Mouse (Mus musculus) CH12.LX (cell line): Measurements from ENCODE around the gene Nrg3. TPM values are rescaled to one million over a fixed set of nuclear protein-coding genes. Genes with fewer than 3 reads are reported as not detected.

Experiments used
- DNase-seq: peaks from one replicate; pipeline ENCODE4 v3.0.0-alpha.2; 2013; ENCODE audit errors: extremely low read depth
- H3K27ac ChIP-seq: 2 replicates; pipeline ENCODE4 v1.5.1; 2012; ENCODE audit warnings: low read depth, mild to moderate bottlenecking, control low read depth, moderate library complexity; ENCODE audit not compliant: insufficient read depth
- H3K27me3 ChIP-seq: replicated peaks from 2 replicates; pipeline ENCODE3; 2012; ENCODE audit warnings: inconsistent platforms
- H3K36me3 ChIP-seq, 2 experiments: replicated peaks in 1 of 2; 2 replicates each; pipeline versions ENCODE3 to v1.6.1; 2012; ENCODE audit warnings: inconsistent platforms in 1 of 2, low read length in 1 of 2, mild to moderate bottlenecking in 1 of 2, mixed read lengths in 1 of 2, moderate library complexity in 1 of 2; ENCODE audit not compliant: control insufficient read depth in 1 of 2, insufficient read depth in 1 of 2
- H3K4me1 ChIP-seq, 2 experiments: 2 replicates each; pipeline ENCODE4 v1.6.1; 2012; ENCODE audit warnings: inconsistent platforms in 1 of 2, moderate library complexity in 1 of 2; ENCODE audit not compliant: insufficient read depth in 2 of 2, control insufficient read depth in 1 of 2
- H3K4me2 ChIP-seq: 2 replicates; pipeline ENCODE4 v1.6.1; 2012; ENCODE audit warnings: low read depth, mild to moderate bottlenecking, control low read depth; ENCODE audit not compliant: poor library complexity, insufficient read depth, severe bottlenecking
- H3K4me3 ChIP-seq, 3 experiments: fragments of 150-350 bp in 1 of 3; sonication (generic) in 1 of 3; replicated peaks in 1 of 3; 2 replicates each; pipeline versions ENCODE3 to v1.5.1; 2011 to 2012; ENCODE audit warnings: low read depth in 2 of 3, low read length in 2 of 3, mild to moderate bottlenecking in 2 of 3, moderate library complexity in 2 of 3, control low read depth in 1 of 3, improper control_type of control experiment in 1 of 3, inconsistent platforms in 1 of 3, mixed read lengths in 1 of 3; ENCODE audit not compliant: poor library complexity in 1 of 3
- H3K79me2 ChIP-seq: replicated peaks from 2 replicates; pipeline ENCODE4 v1.6.1; 2012; ENCODE audit warnings: mild to moderate bottlenecking, moderate library complexity; ENCODE audit not compliant: control insufficient read depth, poor library complexity, insufficient read depth, severe bottlenecking; ENCODE audit errors: extremely low read depth
- H3K9ac ChIP-seq: 2 replicates; pipeline ENCODE4 v1.6.1; 2012; ENCODE audit warnings: low read depth, mild to moderate bottlenecking, control low read depth, moderate library complexity; ENCODE audit not compliant: insufficient read depth
- H3K9me3 ChIP-seq: replicated peaks from 2 replicates; pipeline ENCODE3; 2012; ENCODE audit warnings: low read length, inconsistent platforms, mixed read lengths
- BHLHE40 ChIP-seq: IDR thresholded peaks from 2 replicates; pipeline ENCODE4 v1.6.1; 2011; ENCODE audit warnings: mild to moderate bottlenecking, low read depth, low read length, improper control_type of control experiment
- CHD2 ChIP-seq: IDR thresholded peaks from 2 replicates; pipeline ENCODE4 v1.6.1; 2011; ENCODE audit warnings: low read length, improper control_type of control experiment
- CTCF ChIP-seq, 2 experiments: IDR thresholded peaks in 1 of 2; conservative IDR thresholded peaks in 1 of 2; 2 replicates each; pipeline ENCODE4 v1.5.1; 2011 to 2012; ENCODE audit warnings: low read depth in 2 of 2, low read length in 2 of 2, improper control_type of control experiment in 1 of 2, inconsistent platforms in 1 of 2, mild to moderate bottlenecking in 1 of 2, moderate library complexity in 1 of 2
- ETS1 ChIP-seq: conservative IDR thresholded peaks from 2 replicates; pipeline ENCODE4 v1.6.1; 2012; ENCODE audit warnings: low read depth, mild to moderate bottlenecking, inconsistent platforms, low read length, improper control_type of control experiment, moderate library complexity
- HCFC1 ChIP-seq: IDR thresholded peaks from 2 replicates; pipeline ENCODE4 v1.6.1; 2012; ENCODE audit warnings: low read depth, mild to moderate bottlenecking, inconsistent platforms, low read length, improper control_type of control experiment
- IRF4 ChIP-seq: IDR thresholded peaks from 2 replicates; pipeline ENCODE4 v1.6.1; 2014; ENCODE audit warnings: low read depth, mild to moderate bottlenecking, inconsistent platforms, low read length, improper control_type of control experiment
- JUN ChIP-seq: IDR thresholded peaks from 2 replicates; pipeline ENCODE4 v1.6.1; 2011; ENCODE audit warnings: low read depth, mild to moderate bottlenecking, low read length, improper control_type of control experiment, moderate library complexity; ENCODE audit not compliant: insufficient read depth
- JUND ChIP-seq: conservative IDR thresholded peaks from 2 replicates; pipeline ENCODE4 v1.6.1; 2011; ENCODE audit warnings: low read depth, low read length, improper control_type of control experiment
- KAT2A ChIP-seq: IDR thresholded peaks from 2 replicates; pipeline ENCODE4 v1.6.1; 2012; ENCODE audit warnings: low read length, improper control_type of control experiment, inconsistent platforms; ENCODE audit not compliant: insufficient replicate concordance
- MAFK ChIP-seq: IDR thresholded peaks from 2 replicates; pipeline ENCODE4 v1.6.1; 2011; ENCODE audit warnings: low read length, improper control_type of control experiment; ENCODE audit not compliant: insufficient replicate concordance
- MAX ChIP-seq: IDR thresholded peaks from 2 replicates; pipeline ENCODE4 v1.6.1; 2011; ENCODE audit warnings: low read length, improper control_type of control experiment
- MAZ ChIP-seq: IDR thresholded peaks from 2 replicates; pipeline ENCODE4 v1.6.1; 2012; ENCODE audit warnings: low read depth, mild to moderate bottlenecking, inconsistent platforms, low read length, improper control_type of control experiment, moderate library complexity
- MEF2A ChIP-seq: IDR thresholded peaks from 2 replicates; pipeline ENCODE4 v1.6.1; 2014; ENCODE audit warnings: low read depth, mild to moderate bottlenecking, inconsistent platforms, low read length, improper control_type of control experiment, borderline replicate concordance
- MXI1 ChIP-seq: IDR thresholded peaks from 2 replicates; pipeline ENCODE4 v1.6.1; 2011; ENCODE audit warnings: mild to moderate bottlenecking, low read depth, low read length, improper control_type of control experiment
- MYC ChIP-seq: IDR thresholded peaks from 2 replicates; pipeline ENCODE4 v1.6.1; 2011; ENCODE audit warnings: low read depth, mild to moderate bottlenecking, improper control_type of control experiment, low read length
- NELFE ChIP-seq: IDR thresholded peaks from 2 replicates; pipeline ENCODE4 v1.6.1; 2011; ENCODE audit warnings: low read depth, low read length, improper control_type of control experiment
- NRF1 ChIP-seq: IDR thresholded peaks from 2 replicates; pipeline ENCODE4 v1.6.1; 2014; ENCODE audit warnings: low read depth, mild to moderate bottlenecking, inconsistent platforms, low read length, improper control_type of control experiment, moderate library complexity
- PAX5 ChIP-seq: IDR thresholded peaks from 2 replicates; pipeline ENCODE4 v1.6.1; 2012; ENCODE audit warnings: low read length, inconsistent platforms, mixed read lengths
- POLR2A ChIP-seq: IDR thresholded peaks from 2 replicates; pipeline ENCODE4 v1.6.1; 2011; ENCODE audit warnings: low read depth, mild to moderate bottlenecking, improper control_type of control experiment, low read length
- POLR2AphosphoS2 ChIP-seq: IDR thresholded peaks from 2 replicates; pipeline ENCODE4 v1.6.1; 2011; ENCODE audit warnings: low read depth, low read length, improper control_type of control experiment
- RAD21 ChIP-seq: IDR thresholded peaks from 2 replicates; pipeline ENCODE4 v1.6.1; 2011; ENCODE audit warnings: low read depth, mild to moderate bottlenecking, low read length, improper control_type of control experiment, moderate library complexity
- RCOR1 ChIP-seq: conservative IDR thresholded peaks from 2 replicates; pipeline ENCODE4 v1.6.1; 2012; ENCODE audit warnings: low read depth, mild to moderate bottlenecking, inconsistent platforms, low read length, improper control_type of control experiment
- SMC3 ChIP-seq: IDR thresholded peaks from 2 replicates; pipeline ENCODE4 v1.6.1; 2011; ENCODE audit warnings: low read depth, low read length, improper control_type of control experiment
- TBP ChIP-seq: conservative IDR thresholded peaks from 2 replicates; pipeline ENCODE4 v1.6.1; 2011; ENCODE audit warnings: low read depth, low read length, improper control_type of control experiment
- USF2 ChIP-seq: conservative IDR thresholded peaks from 2 replicates; pipeline ENCODE4 v1.6.1; 2011; ENCODE audit warnings: low read depth, low read length, improper control_type of control experiment
- ZKSCAN1 ChIP-seq: IDR thresholded peaks from 2 replicates; pipeline ENCODE4 v1.6.1; 2012; ENCODE audit warnings: low read depth, inconsistent platforms, low read length, improper control_type of control experiment, borderline replicate concordance
- ZMIZ1 ChIP-seq: IDR thresholded peaks from 2 replicates; pipeline ENCODE4 v1.6.1; 2012; ENCODE audit warnings: low read depth, mild to moderate bottlenecking, inconsistent platforms, low read length, improper control_type of control experiment
- ZNF384 ChIP-seq: IDR thresholded peaks from 2 replicates; pipeline ENCODE4 v1.6.1; 2012; ENCODE audit warnings: low read depth, low read length, improper control_type of control experiment, inconsistent platforms
- dilution Hi-C: fragments of 300-500 bp; cut with MboI; formaldehyde crosslinking; loops from 2 replicates; pipeline ENCODE4 v1.14.3; 2020; ENCODE audit warnings: low sequenced_read_pairs; ENCODE audit not compliant: extremely low pct_unique_long_range_greater_than_20kb, extremely low pct_ligation_motif_present
- in situ Hi-C: fragments of 300-500 bp; cut with MboI; formaldehyde crosslinking; loops from 3 replicates; pipeline ENCODE4 v1.14.3; 2019; ENCODE audit warnings: low sequenced_read_pairs, low pct_ligation_motif_present, low pct_unique_long_range_greater_than_20kb, mixed read lengths
- polyA plus RNA-seq: library from polyadenylated mRNA; unstranded; fragments of >175 nt; gene quantifications from 2 replicates; pipeline ENCODE4 v1.2.1, GENCODE M21; 2012; ENCODE audit warnings: low read depth; ENCODE audit not compliant: insufficient read length
- total RNA-seq, 2 experiments: library from RNA; depleted of rRNA; stranded (reverse); fragments of 300-350 nt in 1 of 2; fragments of >200 nt in 1 of 2; gene quantifications; 2 replicates each; pipeline ENCODE4 v1.2.3; 2012 to 2014

The Nrg3 gene
- total and polyA plus RNA-seq, 3 experiments: not detected

DNA sequence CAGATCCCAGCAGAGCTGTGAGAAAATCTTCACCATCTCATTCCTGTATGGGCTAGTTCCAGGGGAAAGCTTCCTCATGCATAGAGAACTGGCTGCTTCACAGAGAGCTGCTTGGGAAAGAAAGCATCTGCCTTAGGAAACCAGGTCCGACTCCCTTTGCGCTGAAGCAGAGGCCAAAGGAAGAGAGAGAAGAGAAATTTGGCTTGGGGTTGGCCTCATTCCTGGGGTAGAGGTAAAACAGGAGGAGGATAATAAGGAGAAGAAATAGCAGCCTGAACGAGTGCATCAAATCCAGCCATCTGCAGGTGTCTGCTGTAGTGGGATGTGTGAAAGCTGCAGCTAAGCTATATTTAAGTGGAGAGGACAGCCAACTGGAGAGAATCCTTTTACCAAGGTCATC is 366.1 kb downstream of the Nrg3 start:
- no peaks in the 10 kb centered on the region for H3K36me3 ChIP-seq
- no peaks in the 10 kb centered on the region for H3K4me1 ChIP-seq
- no peaks in the 10 kb centered on the region for H3K27me3 ChIP-seq
- no peaks in the 10 kb centered on the region for H3K79me2 ChIP-seq
- H3K9me3 ChIP-seq: peaks cover 37% of the 10 kb centered on the region
- H3K4me3 ChIP-seq: no peak overlapping the region
- H3K27ac ChIP-seq: no peak overlapping the region
- no peak for TF ChIP-seq ZNF384
- TF ChIP-seq HCFC1: no peak
- no peak for TF ChIP-seq ETS1
- no peak for TF ChIP-seq NRF1
- TF ChIP-seq POLR2A: no peak
- TF ChIP-seq SMC3: no peak
- no peak for TF ChIP-seq MXI1
- no peak for TF ChIP-seq NELFE
- TF ChIP-seq MAX: no peak
- no peak for TF ChIP-seq USF2
- TF ChIP-seq RCOR1: no peak
- TF ChIP-seq MAZ: no peak
- TF ChIP-seq, all 38 proteins: peak for 0
- DNase-seq: no peak
- in situ Hi-C loops: no loop called here
- dilution Hi-C loops: no loop called here
- Histone ChIP-seq H3K9ac (no peak overlapping the region), H3K4me2 (no peak overlapping the region)

GRCm38 (mm10) chr14:39095219-39095618 is 377.7 kb downstream of the Nrg3 start:
- Histone ChIP-seq H3K27me3 (no peaks in the 10 kb centered on the region), H3K4me3 (no peak overlapping the region), H3K27ac (no peak overlapping the region), H3K79me2 (no peaks in the 10 kb centered on the region), H3K36me3 (no peaks in the 10 kb centered on the region), H3K4me2 (no peak overlapping the region), H3K9me3 (peaks cover 24% of the 10 kb centered on the region), H3K4me1 (no peaks in the 10 kb centered on the region), H3K9ac (no peak overlapping the region)
- dilution Hi-C loops (no loop called here), in situ Hi-C loops (no loop called here)
- TF ChIP-seq USF2: no peak
- TF ChIP-seq JUND: no peak
- no peak for TF ChIP-seq ZKSCAN1
- no peak for TF ChIP-seq MAZ
- no peak for TF ChIP-seq MYC
- no peak for TF ChIP-seq SMC3
- TF ChIP-seq BHLHE40: no peak
- TF ChIP-seq KAT2A: no peak
- DNase-seq: no peak

DNA sequence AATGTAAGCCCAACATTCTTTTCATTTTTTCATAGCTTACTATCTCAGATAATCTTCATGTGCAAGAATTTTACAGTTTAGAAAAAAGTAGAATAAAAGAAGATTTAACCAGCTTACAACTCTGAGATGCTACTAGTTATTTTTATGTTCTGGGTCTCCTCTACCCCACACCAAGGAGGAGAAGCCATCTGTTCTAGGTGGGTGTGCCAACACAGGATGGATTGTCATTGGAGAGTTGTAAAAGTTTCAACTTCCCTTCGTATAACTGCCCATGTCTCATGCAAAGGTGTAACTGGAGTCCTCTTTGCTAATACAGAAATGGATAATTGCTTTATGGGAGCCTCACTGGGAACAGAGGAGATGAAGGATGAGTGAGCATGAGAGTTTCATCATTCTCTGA is 393.4 kb downstream of the Nrg3 start:
- no peaks in the 10 kb centered on the region for H3K4me1 ChIP-seq
- H3K4me3 ChIP-seq: no peak overlapping the region
- H3K27ac ChIP-seq: no peak overlapping the region
- no peak for DNase-seq
- H3K36me3 ChIP-seq: no peaks in the 10 kb centered on the region
- H3K79me2 ChIP-seq: no peaks in the 10 kb centered on the region
- in situ Hi-C loops (no loop called here), dilution Hi-C loops (no loop called here)
- H3K27me3 ChIP-seq: no peaks in the 10 kb centered on the region
- H3K9me3 ChIP-seq: peaks cover 21% of the 10 kb centered on the region
- no peak overlapping the region for H3K9ac ChIP-seq
- no peak overlapping the region for H3K4me2 ChIP-seq
- TF ChIP-seq RAD21 (no peak), MEF2A (no peak), JUND (no peak), PAX5 (no peak), ZMIZ1 (no peak), MAZ (no peak), CHD2 (no peak), NRF1 (no peak), MYC (no peak), JUN (no peak), POLR2AphosphoS2 (no peak), TBP (no peak), CTCF (conservative IDR thresholded peaks at IDR 0.05 in 1 of 2, IDR thresholded peaks at IDR 0.05 in 1 of 2; ENCODE audit: low read depth in 2 of 2, low read length in 2 of 2) (no peak), IRF4 (no peak), MAFK (no peak), ETS1 (no peak), RCOR1 (no peak)
